Mouse (Mus musculus): ENCODE measurements around the gene Ppp3ca. TPM values are rescaled to one million over a fixed set of nuclear protein-coding genes. Genes with fewer than 3 reads are reported as not detected.

The Ppp3ca gene
- total and polyA plus RNA-seq, 2 experiments from 2014 or later: 137 to 177 TPM

DNA sequence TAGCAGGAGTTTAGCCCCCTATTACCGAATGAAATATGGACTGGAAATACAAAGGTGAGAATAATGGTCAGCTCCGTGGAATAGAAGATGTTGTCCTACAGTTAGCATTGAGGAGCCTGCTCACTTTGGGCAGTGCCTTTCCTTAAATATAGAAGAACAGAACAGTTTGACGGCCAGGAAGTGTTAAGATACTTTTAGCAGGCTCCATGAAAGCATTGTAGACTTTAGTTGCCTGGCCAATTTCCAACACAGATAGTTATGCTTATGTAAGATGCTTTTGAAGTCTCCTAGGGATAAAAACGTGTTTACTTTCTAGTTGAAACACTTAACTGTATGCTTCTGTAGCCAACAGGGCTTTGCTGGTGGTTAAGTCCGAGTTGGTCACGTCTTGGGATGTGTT, 183.0 kb downstream of the Ppp3ca start:
- DNase-seq (ENCODE audit: low spot score) (no peak), ATAC-seq (no peak)
- 79% methylated on average over 6 of the region's 6 CpGs for WGBS
- no peak for TF ChIP-seq CTCF (IDR thresholded peaks at IDR 0.05; ENCODE audit: low read depth)
- Histone ChIP-seq H3K27me3 (ENCODE audit: insufficient read depth, low read length) (no peaks in the 10 kb centered on the region), H3K4me3 (ENCODE audit: low read length) (no peak overlapping the region), H3K27ac (no peak overlapping the region), H3K4me1 (ENCODE audit: insufficient read depth, low read length) (no peaks in the 10 kb centered on the region), H3K9me3 (ENCODE audit: low read length) (no peaks in the 10 kb centered on the region), H3K4me2 (ENCODE audit: low read depth, low read length) (no peak overlapping the region), H3K9ac (replicated peaks; ENCODE audit: low read length) (no peak overlapping the region), H3K36me3 (ENCODE audit: insufficient read depth, low read length) (no peaks in the 10 kb centered on the region)

GRCm38 (mm10) chr3:136853596-136853995, 183.7 kb downstream of the Ppp3ca start:
- H3K27me3 ChIP-seq (ENCODE audit: insufficient read depth, low read length): no peaks in the 10 kb centered on the region
- no peak overlapping the region for H3K27ac ChIP-seq
- DNase-seq (ENCODE audit: low spot score): no peak
- no peaks in the 10 kb centered on the region for H3K9me3 ChIP-seq (ENCODE audit: low read length)
- no peak overlapping the region for H3K4me3 ChIP-seq (ENCODE audit: low read length)
- no peaks in the 10 kb centered on the region for H3K36me3 ChIP-seq (ENCODE audit: insufficient read depth, low read length)
- no peak overlapping the region for H3K4me2 ChIP-seq (ENCODE audit: low read depth, low read length)
- TF ChIP-seq CTCF (IDR thresholded peaks at IDR 0.05; ENCODE audit: low read depth): no peak
- H3K9ac ChIP-seq (replicated peaks; ENCODE audit: low read length): no peak overlapping the region
- 88% methylated on average over 4 of the region's 4 CpGs for WGBS
- no peak for ATAC-seq
- H3K4me1 ChIP-seq (ENCODE audit: insufficient read depth, low read length): no peaks in the 10 kb centered on the region

DNA sequence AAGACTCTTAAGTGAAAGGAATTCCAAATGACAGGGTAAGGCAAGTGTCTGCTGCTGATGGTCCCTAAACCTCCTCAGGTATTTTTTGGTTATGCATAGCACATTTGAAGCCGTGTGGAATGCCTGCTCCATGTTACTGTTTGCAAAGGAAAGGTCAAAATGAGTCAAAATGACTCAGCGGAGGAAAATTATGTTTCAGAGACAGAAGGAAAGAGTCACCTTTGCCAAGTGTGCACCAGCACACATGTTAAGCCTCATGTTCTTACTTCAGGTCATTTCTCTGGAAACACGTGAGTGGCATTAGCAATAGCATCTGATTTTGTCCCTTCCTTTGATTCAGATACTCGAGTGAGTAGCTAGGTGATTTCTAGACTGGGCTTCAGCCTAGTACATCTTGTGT, 186.1 kb downstream of the Ppp3ca start:
- H3K4me3 ChIP-seq (ENCODE audit: low read length): no peak overlapping the region
- no peaks in the 10 kb centered on the region for H3K9me3 ChIP-seq (ENCODE audit: low read length)
- TF ChIP-seq CTCF (IDR thresholded peaks at IDR 0.05; ENCODE audit: low read depth): no peak
- no peaks in the 10 kb centered on the region for H3K36me3 ChIP-seq (ENCODE audit: insufficient read depth, low read length)
- ATAC-seq (no peak), DNase-seq (ENCODE audit: low spot score) (no peak)
- H3K9ac ChIP-seq (replicated peaks; ENCODE audit: low read length): no peak overlapping the region
- no peaks in the 10 kb centered on the region for H3K27me3 ChIP-seq (ENCODE audit: insufficient read depth, low read length)
- 87% methylated on average over 4 of the region's 4 CpGs for WGBS
- no peaks in the 10 kb centered on the region for H3K4me1 ChIP-seq (ENCODE audit: insufficient read depth, low read length)
- no peak overlapping the region for H3K4me2 ChIP-seq (ENCODE audit: low read depth, low read length)
- no peak overlapping the region for H3K27ac ChIP-seq

- WGBS: 81% methylated on average over 11 of the region's 11 CpGs
- Histone ChIP-seq H3K4me2 (ENCODE audit: low read depth, low read length) (no peak overlapping the region), H3K4me1 (ENCODE audit: insufficient read depth, low read length) (no peaks in the 10 kb centered on the region), H3K9ac (replicated peaks; ENCODE audit: low read length) (no peak overlapping the region), H3K27me3 (ENCODE audit: insufficient read depth, low read length) (no peaks in the 10 kb centered on the region), H3K36me3 (ENCODE audit: insufficient read depth, low read length) (no peaks in the 10 kb centered on the region), H3K9me3 (ENCODE audit: low read length) (no peaks in the 10 kb centered on the region), H3K4me3 (ENCODE audit: low read length) (no peak overlapping the region), H3K27ac (no peak overlapping the region)
- TF ChIP-seq CTCF (IDR thresholded peaks at IDR 0.05; ENCODE audit: low read depth): no peak
- no peak for DNase-seq (ENCODE audit: low spot score)
- ATAC-seq: no peak
Observed at GRCm38 (mm10) chr3:136862051-136862837, 192.3 kb downstream of the Ppp3ca start.

DNA sequence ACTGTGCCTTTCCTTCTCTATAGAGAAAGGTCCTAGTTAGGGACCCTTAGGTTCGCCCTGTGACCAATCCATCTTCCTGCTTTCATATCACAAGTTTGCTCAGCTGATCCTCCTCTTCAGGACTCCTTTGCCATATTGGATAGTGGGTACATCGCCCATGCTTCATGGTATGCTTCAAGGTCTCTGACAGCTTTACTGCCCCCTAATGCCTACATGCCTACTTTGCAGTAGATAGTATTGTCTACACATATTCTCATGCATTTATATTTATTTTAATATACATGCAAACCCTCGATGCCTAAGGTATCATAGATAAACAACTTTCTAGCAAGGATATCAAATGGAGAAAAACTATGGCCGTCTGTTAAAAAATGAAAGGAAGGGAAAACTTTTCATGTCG, 193.2 kb downstream of the Ppp3ca start:
- WGBS: 85% methylated on average over 5 of the region's 5 CpGs
- DNase-seq (ENCODE audit: low spot score) (no peak), ATAC-seq (no peak)
- Histone ChIP-seq H3K27ac (no peak overlapping the region), H3K4me1 (ENCODE audit: insufficient read depth, low read length) (no peaks in the 10 kb centered on the region), H3K9ac (replicated peaks; ENCODE audit: low read length) (no peak overlapping the region), H3K4me3 (ENCODE audit: low read length) (no peak overlapping the region), H3K27me3 (ENCODE audit: insufficient read depth, low read length) (no peaks in the 10 kb centered on the region), H3K9me3 (ENCODE audit: low read length) (no peaks in the 10 kb centered on the region), H3K4me2 (ENCODE audit: low read depth, low read length) (no peak overlapping the region), H3K36me3 (ENCODE audit: insufficient read depth, low read length) (no peaks in the 10 kb centered on the region)
- TF ChIP-seq CTCF (IDR thresholded peaks at IDR 0.05; ENCODE audit: low read depth): no peak

DNA sequence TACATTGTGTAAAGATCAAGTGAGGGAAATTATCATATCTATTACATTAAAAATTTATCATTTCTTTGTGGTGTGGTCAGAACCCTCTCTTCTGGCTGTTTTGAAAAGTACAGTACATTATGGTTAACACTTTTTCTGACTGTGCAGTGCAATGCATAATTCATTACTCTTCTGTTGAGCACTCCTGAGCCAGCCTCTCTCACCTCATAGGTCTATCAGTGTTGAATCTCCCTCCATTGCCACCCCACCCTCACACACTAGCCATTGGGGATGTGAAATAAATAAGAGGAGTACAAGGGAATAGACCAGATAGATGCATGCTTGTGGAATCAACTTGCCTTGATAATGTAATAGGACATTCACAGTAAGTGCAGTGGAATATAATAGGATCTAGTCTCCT, 194.4 kb downstream of the Ppp3ca start:
- no peak overlapping the region for H3K4me2 ChIP-seq (ENCODE audit: low read depth, low read length)
- no peaks in the 10 kb centered on the region for H3K27me3 ChIP-seq (ENCODE audit: insufficient read depth, low read length)
- no peaks in the 10 kb centered on the region for H3K36me3 ChIP-seq (ENCODE audit: insufficient read depth, low read length)
- no peak overlapping the region for H3K27ac ChIP-seq
- no peak overlapping the region for H3K9ac ChIP-seq (replicated peaks; ENCODE audit: low read length)
- TF ChIP-seq CTCF (IDR thresholded peaks at IDR 0.05; ENCODE audit: low read depth): no peak
- ATAC-seq (no peak), DNase-seq (ENCODE audit: low spot score) (no peak)
- no peak overlapping the region for H3K4me3 ChIP-seq (ENCODE audit: low read length)
- H3K4me1 ChIP-seq (ENCODE audit: insufficient read depth, low read length): no peaks in the 10 kb centered on the region
- no peaks in the 10 kb centered on the region for H3K9me3 ChIP-seq (ENCODE audit: low read length)

DNA sequence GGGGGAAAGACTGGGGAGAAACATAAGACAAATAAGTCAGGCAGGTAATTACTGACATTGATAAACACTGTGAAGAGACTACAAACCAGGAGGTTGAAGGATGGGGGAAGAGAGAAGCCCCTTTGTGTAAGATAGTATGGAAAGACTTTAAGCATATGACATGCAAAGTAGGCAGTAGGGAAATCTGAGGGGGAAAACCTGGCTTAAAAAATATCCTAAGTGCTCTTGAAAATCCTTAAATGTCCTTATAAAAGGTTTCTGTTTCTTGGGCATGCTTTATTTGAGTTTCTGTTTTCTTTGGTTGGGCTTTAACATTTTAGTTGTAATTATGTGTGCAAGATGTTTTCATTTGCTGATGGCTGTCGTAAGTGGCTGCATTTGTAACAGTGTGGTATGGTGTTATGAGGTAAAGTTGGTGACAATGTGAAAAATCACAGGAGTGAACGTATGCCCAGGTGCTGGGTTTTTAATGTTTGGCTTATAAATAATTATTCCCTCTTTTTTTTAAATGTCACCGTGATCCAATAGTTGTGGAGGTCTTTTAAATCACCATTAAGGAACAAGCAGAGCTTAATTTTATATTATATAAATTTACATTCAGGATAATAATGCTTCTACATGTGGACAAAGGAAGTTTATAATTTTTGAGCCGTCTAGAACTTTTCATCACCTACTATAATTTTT, 195.4 kb downstream of the Ppp3ca start:
- TF ChIP-seq CTCF (IDR thresholded peaks at IDR 0.05; ENCODE audit: low read depth): no peak
- ATAC-seq (no peak), DNase-seq (ENCODE audit: low spot score) (no peak)
- no peaks in the 10 kb centered on the region for H3K36me3 ChIP-seq (ENCODE audit: insufficient read depth, low read length)
- no peaks in the 10 kb centered on the region for H3K27me3 ChIP-seq (ENCODE audit: insufficient read depth, low read length)
- H3K9ac ChIP-seq (replicated peaks; ENCODE audit: low read length): no peak overlapping the region
- H3K27ac ChIP-seq: no peak overlapping the region
- no peaks in the 10 kb centered on the region for H3K9me3 ChIP-seq (ENCODE audit: low read length)
- no peak overlapping the region for H3K4me3 ChIP-seq (ENCODE audit: low read length)
- H3K4me1 ChIP-seq (ENCODE audit: insufficient read depth, low read length): no peaks in the 10 kb centered on the region
- no peak overlapping the region for H3K4me2 ChIP-seq (ENCODE audit: low read depth, low read length)
- WGBS: 88% methylated on average over 4 of the region's 4 CpGs
